Mouse (Mus musculus) neural tube, embryonic 15.5 days (tissue): ENCODE results near the gene Gm5142. TPM values are rescaled to one million over a fixed set of nuclear protein-coding genes. Genes with fewer than 3 reads are reported as not detected.

ENCODE experiments used
- ATAC-seq: fragments of 200-750 bp; cut with Nextera tagmentation; 2 replicates; pipeline ENCODE4 v1.8.0; 2017; ENCODE audit warnings: mild to moderate bottlenecking, moderate TSS enrichment, moderate library complexity; ENCODE audit not compliant: low FRiP score
- H3K27ac ChIP-seq: fragments of 300-500 bp; sonication (generic); replicated peaks from 2 replicates; pipeline ENCODE4 v1.5.1; 2015; ENCODE audit warnings: mild to moderate bottlenecking, inconsistent platforms
- H3K27me3 ChIP-seq: fragments of 300-500 bp; sonication (generic); replicated peaks from 2 replicates; pipeline ENCODE4 v1.6.1; 2015; ENCODE audit warnings: inconsistent platforms
- H3K36me3 ChIP-seq: fragments of 300-500 bp; sonication (generic); 2 replicates; pipeline ENCODE4 v1.6.1; 2015; ENCODE audit warnings: inconsistent platforms
- H3K4me1 ChIP-seq: fragments of 300-500 bp; sonication (generic); 2 replicates; pipeline ENCODE4 v1.6.1; 2015; ENCODE audit warnings: inconsistent platforms
- H3K4me2 ChIP-seq: fragments of 300-500 bp; sonication (generic); 2 replicates; pipeline ENCODE4 v1.6.1; 2015; ENCODE audit warnings: inconsistent platforms, mild to moderate bottlenecking, moderate library complexity
- H3K4me3 ChIP-seq: fragments of 300-500 bp; sonication (generic); replicated peaks from 2 replicates; pipeline ENCODE4 v1.5.1; 2015; ENCODE audit warnings: mild to moderate bottlenecking, inconsistent platforms
- H3K9ac ChIP-seq: fragments of 300-500 bp; sonication (generic); replicated peaks from 2 replicates; pipeline ENCODE4 v1.6.1; 2015; ENCODE audit warnings: mild to moderate bottlenecking, inconsistent platforms
- H3K9me3 ChIP-seq: fragments of 300-500 bp; sonication (generic); replicated peaks from 2 replicates; pipeline ENCODE4 v1.6.1; 2016; ENCODE audit warnings: inconsistent platforms
- WGBS: fragments of 180-500 bp; shearing (Covaris S2); methylation state at CpG from one replicate; pipeline ENCODE4 v1.1.7; 2015; ENCODE audit warnings: mixed read lengths; 5-methylcytosine and 5-hydroxymethylcytosine counted together
- polyA plus RNA-seq: library from polyadenylated mRNA; unstranded; fragments of >200 nt; fragmentation: Nextera tagmentation; extraction: Ambion mirVana; gene quantifications from 2 replicates; pipeline ENCODE4 v1.2.1, GENCODE M21; 2015

Gm5142 gene
- polyA plus RNA-seq, 1 experiment from 2014 or later: not detected

DNA sequence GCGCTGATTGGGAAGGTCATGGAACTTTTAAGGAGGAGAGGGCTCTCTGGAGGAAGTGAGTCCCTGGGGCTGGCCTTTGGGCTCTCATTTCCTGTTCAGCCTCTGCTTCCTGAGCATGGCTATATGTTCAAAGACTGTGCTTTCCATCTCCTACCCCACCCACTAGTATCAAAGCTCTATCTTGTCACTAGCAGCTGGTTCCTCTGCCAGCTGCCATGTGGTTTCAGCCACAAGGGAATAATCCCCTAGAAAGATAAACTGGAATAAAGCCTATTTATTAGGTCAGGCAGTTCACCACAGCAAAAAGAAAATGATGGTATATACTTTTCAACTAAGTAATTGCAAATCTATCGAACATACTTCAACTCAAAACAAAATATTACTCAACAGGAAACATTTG, 4.2 kb upstream of the Gm5142 start:
- H3K4me1 ChIP-seq: no peaks in the 10 kb centered on the region
- no peak overlapping the region for H3K27ac ChIP-seq
- H3K27me3 ChIP-seq: no peaks in the 10 kb centered on the region
- no peak overlapping the region for H3K4me2 ChIP-seq
- H3K9ac ChIP-seq: no peak overlapping the region
- 85% methylated on average over 2 of the region's 2 CpGs for WGBS
- H3K4me3 ChIP-seq: no peak overlapping the region
- no peaks in the 10 kb centered on the region for H3K9me3 ChIP-seq
- no peak for ATAC-seq
- H3K36me3 ChIP-seq: no peaks in the 10 kb centered on the region

DNA sequence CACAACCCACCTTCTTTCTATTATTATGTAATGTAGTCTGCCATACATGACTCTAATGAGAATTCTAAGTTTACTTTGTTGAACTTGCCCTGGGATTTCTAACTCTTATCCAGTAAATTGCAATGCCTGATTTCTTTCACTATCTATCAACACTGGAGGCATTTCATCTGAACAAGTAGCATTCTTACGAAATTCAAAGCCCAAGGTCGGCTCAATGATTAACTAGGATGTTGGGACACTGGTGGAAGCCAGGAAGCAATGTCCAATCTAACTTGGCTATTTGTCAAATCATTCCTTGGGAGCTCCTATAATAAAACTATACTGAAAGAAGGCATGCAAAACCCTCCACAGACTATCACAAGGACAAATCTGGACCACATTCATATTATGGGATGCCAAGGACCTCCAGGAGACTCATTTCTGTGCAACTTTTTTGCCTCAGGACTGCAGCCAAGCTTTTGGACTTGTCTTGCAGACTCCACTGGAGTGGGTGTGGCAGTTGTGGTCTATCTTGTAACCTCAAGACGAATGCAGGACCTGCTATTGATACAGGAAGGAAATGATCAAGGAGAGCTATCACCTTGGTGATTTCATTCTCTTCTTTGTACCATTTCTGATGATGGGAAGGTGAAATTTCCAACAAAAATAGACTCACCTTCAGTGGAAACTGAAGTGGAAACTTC, 21.4 kb downstream of the Gm5142 start:
- no peak for ATAC-seq
- no peak overlapping the region for H3K27ac ChIP-seq
- WGBS: 72% methylated on average over 3 of the region's 3 CpGs
- H3K4me3 ChIP-seq: no peak overlapping the region
- H3K9me3 ChIP-seq: no peaks in the 10 kb centered on the region
- no peaks in the 10 kb centered on the region for H3K4me1 ChIP-seq
- H3K36me3 ChIP-seq: no peaks in the 10 kb centered on the region
- no peak overlapping the region for H3K9ac ChIP-seq
- H3K27me3 ChIP-seq: no peaks in the 10 kb centered on the region
- no peak overlapping the region for H3K4me2 ChIP-seq

- H3K36me3 ChIP-seq: no peaks in the 10 kb centered on the region
- H3K4me1 ChIP-seq: no peaks in the 10 kb centered on the region
- ATAC-seq: no peak
- no peak overlapping the region for H3K9ac ChIP-seq
- no peak overlapping the region for H3K4me2 ChIP-seq
- no peak overlapping the region for H3K27ac ChIP-seq
- no peak overlapping the region for H3K4me3 ChIP-seq
- no peaks in the 10 kb centered on the region for H3K27me3 ChIP-seq
- WGBS: 79% methylated on average over 2 of the region's 2 CpGs
- no peaks in the 10 kb centered on the region for H3K9me3 ChIP-seq
These were observed 23.0 kb downstream of the Gm5142 start for GRCm38 (mm10) chr14:59155589-59155988.

- WGBS: 98% methylated on average over 4 of the region's 4 CpGs
- ATAC-seq: no peak
These were observed 35.8 kb downstream of the Gm5142 start, which contains the start of gene 1700129C05Rik for GRCm38 (mm10) chr14:59142793-59143192. Gene 1700129C05Rik, minus strand, starts transcription at chr14:59142893.

GRCm38 (mm10) chr14:59114281-59114680, 64.3 kb downstream of the Gm5142 start:
- H3K27me3 ChIP-seq: no peaks in the 10 kb centered on the region
- H3K4me2 ChIP-seq: no peak overlapping the region
- H3K4me3 ChIP-seq: no peak overlapping the region
- 6% methylated on average over 2 of the region's 2 CpGs for WGBS
- H3K27ac ChIP-seq: no peak overlapping the region
- no peaks in the 10 kb centered on the region for H3K4me1 ChIP-seq
- no peak overlapping the region for H3K9ac ChIP-seq
- no peak for ATAC-seq
- H3K36me3 ChIP-seq: no peaks in the 10 kb centered on the region
- no peaks in the 10 kb centered on the region for H3K9me3 ChIP-seq

More at GRCm38 (mm10) chr14:59142793-59143192, 35.8 kb downstream of the Gm5142 start, which contains the start of gene 1700129C05Rik:
- H3K9me3 ChIP-seq: no peaks in the 10 kb centered on the region
- no peaks in the 10 kb centered on the region for H3K36me3 ChIP-seq
- H3K4me2 ChIP-seq: no peak within 1 kb of the TSS
- no peaks in the 10 kb centered on the region for H3K27me3 ChIP-seq
- no peak within 1 kb of the TSS for H3K9ac ChIP-seq
- H3K4me3 ChIP-seq: no peak within 1 kb of the TSS
- H3K4me1 ChIP-seq: no peaks in the 10 kb centered on the region
- H3K27ac ChIP-seq: no peak within 1 kb of the TSS

Other genes with a start within 250 kb of the Gm5142 start
- gene 1700129C05Rik, start 35.9 kb downstream of the Gm5142 start, polyA plus RNA-seq: not detected in 2 replicates
- 40.5 and 43.2 TPM in 2 replicates for gene Rcbtb1, start 22.5 kb upstream of the Gm5142 start, polyA plus RNA-seq
- not detected in 2 replicates for gene Gm6904, start 81.5 kb upstream of the Gm5142 start, polyA plus RNA-seq
- gene Phf11a, start 118.8 kb upstream of the Gm5142 start, polyA plus RNA-seq: 0.14 TPM in 1 of 2 replicates, not detected in the other
- 0.42 and 1.4 TPM in 2 replicates for gene Phf11b, start 162.6 kb upstream of the Gm5142 start, polyA plus RNA-seq
- 0.50 and 1.3 TPM in 2 replicates for gene Phf11d, start 186.7 kb upstream of the Gm5142 start, polyA plus RNA-seq
- gene Phf11c, start 216.6 kb upstream of the Gm5142 start, polyA plus RNA-seq: 0.23 and 0.57 TPM in 2 replicates